Mouse (Mus musculus): ENCODE results near the gene Ccdc171.

- TF ChIP-seq CTCF (IDR thresholded peaks at IDR 0.05; ENCODE audit: borderline replicate concordance, insufficient read depth, low read depth, low read length) (no peak), POLR2A (IDR thresholded peaks at IDR 0.05; ENCODE audit: borderline replicate concordance, insufficient read depth, low read length) (no peak)
These were observed 259.8 kb downstream of the Ccdc171 start for GRCm38 (mm10) chr4:83785115-83785514.
